Mouse (Mus musculus) hindbrain, embryonic 11.5 days (tissue): ENCODE data around the gene Smarcc2. TPM values are rescaled to one million over a fixed set of nuclear protein-coding genes. Genes with fewer than 3 reads are reported as not detected.

Experiments used
- ATAC-seq: fragments of 200-750 bp; cut with Nextera tagmentation; 2 replicates; pipeline ENCODE4 v1.8.0; 2017; ENCODE audit warnings: mild to moderate bottlenecking, moderate TSS enrichment, moderate library complexity; ENCODE audit not compliant: low FRiP score
- DNase-seq: peaks from one replicate; pipeline ENCODE4 v3.0.0-alpha.2; 2015; ENCODE audit warnings: low spot score
- H3K27ac ChIP-seq: fragments of 300-500 bp; sonication (generic); 2 replicates; pipeline ENCODE4 v1.5.1; 2014; ENCODE audit warnings: mild to moderate bottlenecking, low read depth, low read length
- H3K27me3 ChIP-seq: fragments of 300-500 bp; sonication (generic); 2 replicates; pipeline ENCODE4 v1.6.1; 2014; ENCODE audit warnings: mild to moderate bottlenecking, low read length, moderate library complexity, mixed read lengths; ENCODE audit not compliant: control insufficient read depth, insufficient read depth
- H3K36me3 ChIP-seq: fragments of 300-500 bp; sonication (generic); 2 replicates; pipeline ENCODE4 v1.6.1; 2014; ENCODE audit warnings: mild to moderate bottlenecking, low read length, moderate library complexity, mixed read lengths; ENCODE audit not compliant: control insufficient read depth, insufficient read depth
- H3K4me1 ChIP-seq: fragments of 300-500 bp; sonication (generic); replicated peaks from 2 replicates; pipeline ENCODE4 v1.6.1; 2014; ENCODE audit warnings: low read length, mixed read lengths; ENCODE audit not compliant: control insufficient read depth, insufficient read depth
- H3K4me2 ChIP-seq: fragments of 300-500 bp; sonication (generic); replicated peaks from 2 replicates; pipeline ENCODE4 v1.6.1; 2014; ENCODE audit warnings: mild to moderate bottlenecking, low read depth, low read length
- H3K4me3 ChIP-seq: fragments of 300-500 bp; sonication (generic); 2 replicates; pipeline ENCODE4 v1.5.1; 2014; ENCODE audit warnings: low read depth, low read length
- H3K9ac ChIP-seq: fragments of 300-500 bp; sonication (generic); 2 replicates; pipeline ENCODE4 v1.6.1; 2014; ENCODE audit warnings: low read depth, low read length
- H3K9me3 ChIP-seq: fragments of 300-500 bp; sonication (generic); 2 replicates; pipeline ENCODE4 v1.6.1; 2016; ENCODE audit warnings: low read length; ENCODE audit not compliant: control insufficient read depth
- WGBS: fragments of 180-500 bp; shearing (Covaris S2); extraction: QIAGEN DNeasy Blood & Tissue Kit; methylation state at CpG from one replicate; pipeline ENCODE4 v1.1.7; 2014; 5-methylcytosine and 5-hydroxymethylcytosine counted together
- polyA plus RNA-seq: library from polyadenylated mRNA; unstranded; fragments of >200 nt; fragmentation: Nextera tagmentation; extraction: Ambion mirVana; gene quantifications from 2 replicates; pipeline ENCODE4 v1.2.1, GENCODE M21; 2014

Gene Smarcc2
- polyA plus RNA-seq, 1 experiment from 2014 or later = 170 TPM

- Histone ChIP-seq H3K4me2 (peak within 1 kb of the TSS; percentile 75), H3K27ac (peak within 1 kb of the TSS; percentile 80), H3K9ac (peak within 1 kb of the TSS; percentile 74), H3K4me3 (peak within 1 kb of the TSS; percentile 76), H3K9me3 (no peaks in the 10 kb centered on the region), H3K36me3 (peaks cover 4% of the 10 kb centered on the region; the same call in 1 of the 2 replicates), H3K4me1 (peaks cover 11% of the 10 kb centered on the region), H3K27me3 (no peaks in the 10 kb centered on the region; the same call in 1 of the 2 replicates)
- WGBS = under 1% methylated on average over 45 of the region's 45 CpGs
- ATAC-seq (peak; percentile 94), DNase-seq (peak; percentile 99)
Measured at GRCm38 (mm10) chr10:128493695-128494666, 34.9 kb downstream of the Smarcc2 start, which contains the start of gene Myl6. Myl6 (minus strand) TSS chr10:128494145.

GRCm38 (mm10) chr10:128494667-128495245, 35.7 kb downstream of the Smarcc2 start:
- Histone ChIP-seq H3K9ac (peak overlapping the region; percentile 68), H3K9me3 (no peaks in the 10 kb centered on the region), H3K27me3 (no peaks in the 10 kb centered on the region; the same call in 1 of the 2 replicates), H3K36me3 (peaks cover under 1% of the 10 kb centered on the region; the same call in 1 of the 2 replicates), H3K4me3 (peak overlapping the region; percentile 76), H3K4me2 (peak overlapping the region; percentile 58), H3K27ac (peak overlapping the region; percentile 54; the same call in 1 of the 2 replicates), H3K4me1 (peaks cover 15% of the 10 kb centered on the region)
- WGBS = 64% methylated on average over 11 of the region's 11 CpGs
- ATAC-seq (no peak), DNase-seq (no peak)

GRCm38 (mm10) chr10:128495270-128495669, 36.2 kb downstream of the Smarcc2 start:
- Histone ChIP-seq H3K4me3 (no peak overlapping the region), H3K4me2 (no peak overlapping the region), H3K9ac (no peak overlapping the region), H3K4me1 (peaks cover 11% of the 10 kb centered on the region), H3K36me3 (no peaks in the 10 kb centered on the region; the same call in 1 of the 2 replicates), H3K9me3 (no peaks in the 10 kb centered on the region), H3K27ac (no peak overlapping the region), H3K27me3 (no peaks in the 10 kb centered on the region; the same call in 1 of the 2 replicates)
- DNase-seq (no peak), ATAC-seq (no peak)
- WGBS = 82% methylated on average over 2 of the region's 2 CpGs

- H3K4me3 ChIP-seq = no peak overlapping the region
- H3K9me3 ChIP-seq = no peaks in the 10 kb centered on the region
- no peaks in the 10 kb centered on the region; the same call in 1 of the 2 replicates for H3K36me3 ChIP-seq
- peaks cover 11% of the 10 kb centered on the region for H3K4me1 ChIP-seq
- ATAC-seq = no peak
- DNase-seq = no peak
- H3K4me2 ChIP-seq = no peak overlapping the region; the same call in 1 of the 2 replicates
- no peak overlapping the region for H3K27ac ChIP-seq
- no peaks in the 10 kb centered on the region; the same call in 1 of the 2 replicates for H3K27me3 ChIP-seq
- H3K9ac ChIP-seq = no peak overlapping the region
- 81% methylated on average over 4 of the region's 4 CpGs for WGBS
Measured at GRCm38 (mm10) chr10:128495903-128496302, 36.9 kb downstream of the Smarcc2 start.

GRCm38 (mm10) chr10:128496509-128497077, 37.5 kb downstream of the Smarcc2 start:
- Histone ChIP-seq H3K9me3 (no peaks in the 10 kb centered on the region), H3K36me3 (no peaks in the 10 kb centered on the region; the same call in 1 of the 2 replicates), H3K4me2 (no peak overlapping the region; the same call in 1 of the 2 replicates), H3K4me3 (no peak overlapping the region), H3K27me3 (no peaks in the 10 kb centered on the region; the same call in 1 of the 2 replicates), H3K4me1 (peaks cover 11% of the 10 kb centered on the region), H3K9ac (no peak overlapping the region), H3K27ac (no peak overlapping the region)
- 33% methylated on average over 6 of the region's 6 CpGs for WGBS
- no peak for DNase-seq
- no peak for ATAC-seq

- Histone ChIP-seq H3K9ac (no peak overlapping the region), H3K4me1 (peaks cover 9% of the 10 kb centered on the region), H3K36me3 (no peaks in the 10 kb centered on the region; the same call in 1 of the 2 replicates), H3K4me3 (no peak overlapping the region), H3K9me3 (no peaks in the 10 kb centered on the region), H3K4me2 (no peak overlapping the region), H3K27me3 (no peaks in the 10 kb centered on the region; the same call in 1 of the 2 replicates), H3K27ac (no peak overlapping the region)
- WGBS = 43% methylated on average over 6 of the region's 6 CpGs
- ATAC-seq (no peak), DNase-seq (no peak)
Measured at GRCm38 (mm10) chr10:128497134-128497737, 38.2 kb downstream of the Smarcc2 start.

GRCm38 (mm10) chr10:128498590-128498989, 39.5 kb downstream of the Smarcc2 start, which contains the start of gene Myl6b:
Myl6b (minus strand) TSS chr10:128498685.
- H3K9ac ChIP-seq = peak within 1 kb of the TSS; percentile 61

More at GRCm38 (mm10) chr10:128498590-128498989, 39.5 kb downstream of the Smarcc2 start, which contains the start of gene Myl6b:
- under 1% methylated on average over 27 of the region's 27 CpGs for WGBS
- peak within 1 kb of the TSS; percentile 52 for H3K4me3 ChIP-seq
- no peaks in the 10 kb centered on the region; the same call in 1 of the 2 replicates for H3K36me3 ChIP-seq
- peak within 1 kb of the TSS; percentile 70 for H3K27ac ChIP-seq
- peak; percentile 86 for ATAC-seq
- peaks cover 9% of the 10 kb centered on the region for H3K4me1 ChIP-seq
- H3K27me3 ChIP-seq = no peaks in the 10 kb centered on the region; the same call in 1 of the 2 replicates
- no peaks in the 10 kb centered on the region for H3K9me3 ChIP-seq
- H3K4me2 ChIP-seq = peak within 1 kb of the TSS; percentile 69
- DNase-seq = peak; percentile 95
